Mouse (Mus musculus) megakaryocyte, embryonic 14.5 days (primary cell): ENCODE measurements around the gene Olfr1358.

ENCODE experiments used
- FLI1 ChIP-seq: IDR thresholded peaks from 2 replicates; pipeline ENCODE4 v1.6.1; 2012; ENCODE audit warnings: low read length, inconsistent platforms, mixed read lengths
- GATA1 ChIP-seq: IDR thresholded peaks from 3 replicates; pipeline ENCODE4 v1.6.1; 2012; ENCODE audit warnings: mixed read lengths, low read length, inconsistent platforms, borderline replicate concordance

- TF ChIP-seq FLI1 (no peak), GATA1 (no peak)
Measured at GRCm38 (mm10) chr10:78569191-78569590, 52.0 kb downstream of the Olfr1358 start.
